Mouse (Mus musculus) right cerebral cortex, postnatal 36 days (tissue): ENCODE measurements around the gene Nfatc4.

ENCODE experiments used
- DNase-seq, 2 experiments: peaks; one replicate each; pipeline ENCODE4 v3.0.0; 2022; ENCODE audit warnings: low spot score in 2 of 2, mixed read lengths in 1 of 2

Gene Nfatc4

GRCm38 (mm10) chr14:55822435-55822990 is 431 bp upstream of the Nfatc4 start:
- no peak for DNase-seq

GRCm38 (mm10) chr14:55824001-55824480 is 1.1 kb downstream of the Nfatc4 start:
- DNase-seq = no peak

GRCm38 (mm10) chr14:55824481-55825215 is 1.7 kb downstream of the Nfatc4 start:
- DNase-seq = no peak

DNA sequence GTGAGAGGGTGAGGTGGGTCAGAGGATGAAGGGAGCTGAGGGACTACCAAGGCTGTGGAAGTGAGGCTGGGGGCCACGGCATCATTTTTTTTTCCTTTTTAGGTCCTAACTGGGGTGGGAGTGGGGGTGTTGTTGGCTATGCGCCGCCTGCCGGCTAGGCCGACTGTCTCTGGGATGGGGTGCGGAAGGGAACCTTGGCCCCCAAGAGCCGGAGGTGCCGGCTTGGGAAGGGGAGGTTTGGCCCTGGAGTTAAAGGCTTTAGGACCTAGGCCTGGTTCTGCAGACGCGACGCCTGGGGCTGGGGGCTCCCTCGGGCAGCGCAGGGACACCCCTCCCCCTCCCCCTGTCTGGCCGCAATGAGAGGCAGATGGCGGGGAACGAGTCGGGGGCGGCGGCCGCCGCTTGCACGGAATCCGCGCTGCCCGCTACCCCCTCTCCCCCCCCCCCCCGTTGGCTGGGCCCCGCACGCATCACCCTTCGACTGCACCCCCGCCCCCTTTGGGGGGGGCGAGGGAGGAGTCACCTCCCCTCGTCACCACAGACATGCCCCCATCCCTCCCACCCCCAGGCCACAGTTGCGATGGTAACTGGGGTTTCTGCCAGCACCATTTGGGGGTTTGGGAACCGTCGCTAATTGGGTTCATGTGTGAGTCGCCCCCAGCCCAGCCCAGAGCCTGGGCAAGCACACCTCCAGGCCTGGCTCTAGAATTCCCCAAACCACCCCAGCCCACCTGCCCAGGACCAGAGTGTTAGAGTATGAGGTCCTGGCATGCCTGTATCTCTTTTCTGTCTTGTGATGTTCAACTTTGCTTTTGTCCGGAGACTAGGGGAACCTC is 2.5 kb downstream of the Nfatc4 start:
- DNase-seq = no peak

GRCm38 (mm10) chr14:55826142-55826541 is 3.2 kb downstream of the Nfatc4 start:
- DNase-seq = no peak

GRCm38 (mm10) chr14:55826551-55827340 is 3.8 kb downstream of the Nfatc4 start:
- no peak for DNase-seq

DNA sequence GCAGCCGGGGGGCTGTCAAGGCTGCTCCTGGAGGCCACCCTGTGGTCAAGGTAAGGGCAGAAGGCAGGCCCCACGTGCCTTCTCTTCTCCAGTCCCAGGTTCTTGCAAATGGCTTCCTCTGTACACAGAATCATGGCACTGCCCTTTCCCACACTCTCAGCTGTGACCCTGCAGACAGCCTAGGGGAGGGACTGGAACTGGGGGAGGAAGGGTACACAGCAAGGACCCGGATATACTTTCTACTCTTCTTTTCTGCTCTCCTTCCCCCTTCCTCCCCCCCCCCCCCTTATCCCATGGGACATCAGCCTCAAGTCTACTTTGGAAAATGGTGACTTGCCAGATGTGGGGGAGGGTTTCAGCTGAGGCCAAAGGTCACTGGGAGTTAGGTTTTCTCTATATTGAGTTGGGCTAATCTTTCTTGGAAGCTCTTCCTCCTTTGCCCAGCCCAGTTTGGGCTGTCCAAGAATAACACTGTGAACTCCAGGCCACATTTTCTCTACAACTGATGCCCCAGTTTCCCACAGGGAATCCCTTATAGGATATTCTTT is 5.8 kb downstream of the Nfatc4 start:
- no peak for DNase-seq

DNA sequence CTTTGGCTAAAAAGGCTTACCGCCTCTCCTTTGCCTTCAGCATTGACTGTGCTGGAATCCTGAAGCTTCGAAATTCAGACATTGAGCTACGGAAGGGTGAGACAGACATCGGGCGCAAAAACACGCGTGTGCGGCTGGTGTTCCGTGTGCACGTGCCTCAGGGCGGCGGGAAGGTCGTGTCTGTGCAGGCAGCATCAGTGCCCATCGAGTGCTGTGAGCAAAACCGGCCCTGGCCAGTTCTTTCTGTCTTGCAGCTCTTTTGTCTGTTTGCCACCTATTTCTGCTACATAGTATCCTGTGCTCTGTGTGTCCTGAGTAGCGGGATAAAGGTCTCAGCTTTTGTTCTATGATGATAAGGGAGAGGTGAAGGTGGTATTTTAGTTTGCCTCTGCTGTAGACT is 6.9 kb downstream of the Nfatc4 start:
- no peak for DNase-seq

- DNase-seq = no peak
These were observed 7.4 kb downstream of the Nfatc4 start for GRCm38 (mm10) chr14:55830331-55830730.

DNA sequence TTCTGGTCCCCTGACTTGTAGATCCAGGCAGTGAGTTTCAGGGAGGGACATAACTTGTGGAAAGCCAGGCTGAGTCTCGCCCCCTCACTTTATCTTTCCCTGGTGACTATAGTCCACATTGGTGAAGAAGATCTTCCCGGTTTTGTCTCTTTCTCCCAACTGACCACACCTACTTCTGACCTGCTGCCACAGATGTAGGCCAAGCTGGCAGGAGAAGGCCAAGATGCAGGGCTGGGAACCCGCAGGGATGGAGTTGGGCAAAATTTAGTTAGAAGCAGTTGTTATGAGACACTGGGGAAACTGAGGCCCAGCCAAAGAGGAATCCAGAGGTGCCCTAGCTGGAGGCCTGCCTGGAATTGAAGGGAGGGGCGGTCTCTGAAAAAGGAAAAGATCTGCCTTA is 10.2 kb downstream of the Nfatc4 start:
- no peak for DNase-seq

GRCm38 (mm10) chr14:55834808-55835533 is 12.0 kb downstream of the Nfatc4 start:
- no peak for DNase-seq

- DNase-seq = no peak
These were observed 15.4 kb downstream of the Nfatc4 start for GRCm38 (mm10) chr14:55838312-55838711.

GRCm38 (mm10) chr14:55838740-55839139 is 15.8 kb downstream of the Nfatc4 start:
- DNase-seq = no peak

DNA sequence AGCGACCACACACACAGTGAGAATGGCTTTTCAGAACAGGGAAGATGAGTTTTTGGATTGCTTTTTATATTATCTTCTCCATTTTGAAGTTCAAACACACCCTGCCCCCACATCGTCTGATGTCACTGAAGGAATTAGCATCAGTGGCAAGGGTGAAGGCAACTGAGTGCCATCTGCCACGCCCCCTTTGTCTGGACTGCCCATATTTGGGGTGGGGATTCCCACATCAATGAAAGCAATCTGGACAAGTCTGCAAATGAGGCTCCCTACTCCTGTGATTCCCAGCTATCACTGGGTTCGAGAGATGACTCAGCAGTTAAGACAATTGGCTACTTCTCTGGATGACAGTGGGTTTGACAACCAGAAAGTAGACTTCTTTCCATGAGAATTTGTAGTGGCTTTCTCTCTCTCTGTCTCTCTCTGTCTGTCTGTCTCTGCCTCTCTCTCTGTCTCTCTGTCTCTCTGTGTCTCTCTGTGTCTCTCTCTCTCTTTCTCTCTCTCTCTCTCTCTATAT is 18.0 kb downstream of the Nfatc4 start:
- no peak for DNase-seq

- no peak for DNase-seq
These were observed 19.9 kb downstream of the Nfatc4 start for GRCm38 (mm10) chr14:55842794-55843193.

DNA sequence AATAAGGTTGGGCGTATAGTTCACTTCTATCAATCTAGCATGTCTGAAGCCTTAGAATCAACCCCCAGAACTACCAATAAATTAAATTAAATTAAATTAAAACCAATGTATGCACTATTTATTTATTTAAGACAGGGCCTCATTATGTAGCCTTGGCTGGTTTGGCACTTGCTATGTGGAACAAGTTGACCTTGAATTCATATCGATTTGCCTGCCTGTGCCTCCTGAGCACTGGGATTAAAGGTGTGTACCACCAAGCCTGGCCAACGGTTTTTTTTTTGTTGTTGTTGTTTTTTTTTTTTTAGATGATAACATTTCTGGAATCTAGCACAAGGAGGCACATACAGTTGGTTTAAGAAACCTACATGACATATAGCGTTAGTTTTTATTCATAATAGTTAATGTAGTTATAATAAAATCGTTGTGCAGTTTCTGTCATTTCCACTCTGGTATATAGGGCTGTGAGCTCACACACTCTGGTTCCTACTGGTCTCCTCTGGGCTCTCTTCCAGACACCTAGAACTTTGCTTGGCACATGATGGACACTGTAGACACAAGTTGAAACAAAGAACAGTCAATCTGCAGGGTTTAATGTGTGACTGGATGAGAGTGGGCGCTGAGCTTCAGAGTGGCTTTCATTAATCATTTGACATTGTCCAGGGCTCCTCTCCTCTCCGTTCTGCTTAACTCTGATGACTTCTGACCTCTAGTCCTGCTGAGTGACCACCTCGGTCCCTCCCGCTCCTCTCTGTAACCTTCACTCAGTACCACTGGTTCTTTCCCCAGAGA is 22.8 kb downstream of the Nfatc4 start:
- DNase-seq = no peak

DNA sequence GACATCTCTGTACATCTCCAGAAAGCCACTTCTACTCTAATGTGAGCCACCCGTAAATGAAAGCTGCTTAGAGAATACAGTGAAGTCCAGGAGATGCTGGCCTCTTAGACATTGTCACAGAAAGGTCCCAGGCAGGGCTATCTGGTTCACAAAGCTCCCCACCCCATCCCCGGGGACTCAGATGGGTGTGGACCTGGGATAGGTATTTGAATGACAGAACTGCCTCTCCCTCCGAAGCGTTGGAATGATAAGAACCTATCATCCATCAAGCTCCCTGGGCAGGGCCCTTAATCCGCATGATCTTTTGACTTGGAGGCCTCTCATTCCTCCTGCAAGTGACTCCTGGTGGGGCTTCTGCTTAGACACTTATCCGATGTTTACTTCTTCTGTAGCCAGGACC is 27.9 kb downstream of the Nfatc4 start:
- no peak for DNase-seq

- no peak for DNase-seq
These were observed 30.0 kb downstream of the Nfatc4 start for GRCm38 (mm10) chr14:55852646-55853551.
